Comparison of ENCODE assay signal across 9 mouse cellular contexts in the genomic region with DNA sequence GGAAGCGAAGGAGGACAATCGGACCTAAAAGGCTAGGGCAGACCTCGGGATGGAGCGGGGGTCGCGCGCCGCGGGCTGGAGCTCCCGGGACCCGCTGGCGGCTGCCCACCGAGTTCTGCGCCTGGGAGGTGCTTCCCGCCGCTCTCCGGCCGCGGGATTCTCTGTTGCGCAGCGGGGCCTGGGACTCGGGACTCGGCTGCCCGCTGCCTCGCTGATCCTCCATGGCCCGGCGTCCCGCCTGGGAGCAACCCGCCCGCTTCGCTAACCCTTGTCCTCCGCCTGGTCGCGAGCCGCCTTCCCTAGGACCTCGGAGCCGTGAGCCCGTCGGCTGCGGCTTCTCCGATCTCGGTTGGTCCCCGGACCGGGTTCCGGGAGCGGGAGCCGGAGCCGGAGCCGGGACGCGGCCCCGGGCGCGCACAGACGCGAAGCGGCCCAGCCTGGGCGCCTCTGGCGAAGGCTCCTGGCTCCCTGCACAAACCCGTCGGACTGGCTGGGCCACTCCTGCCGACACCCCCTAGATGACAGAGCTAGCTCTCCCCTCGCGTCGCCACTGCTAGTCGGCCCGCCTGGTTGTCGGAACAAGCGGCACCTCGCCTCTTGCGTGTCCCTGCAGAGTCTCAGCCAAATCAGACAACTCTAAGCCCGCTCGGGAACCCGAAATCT. TPM values are rescaled to one million over a fixed set of nuclear protein-coding genes. Genes with fewer than 3 reads are reported as not detected.
DNase-seq lines count a peak whose midpoint lies in the region; ATAC-seq and TF ChIP-seq lines count a peak whose summit lies in the region.
"Had no signal": no experiment of that assay in that cellular context is flagged by ENCODE, and none has a peak within 500 bp of the region (broad histone marks: within the 10 kb centered on the region; RNA-seq: fewer than 3 reads in every experiment).

No protein-coding gene starts in this region.

- H3K4me3 ChIP-seq in thymus, adult 2 months (ENCODE audit: control insufficient read depth, insufficient read depth, low read length) = peak overlapping the region; percentile 25
- H3K4me3 ChIP-seq in embryonic facial prominence, embryonic 14.5 days (ENCODE audit: low read depth, low read length) = peak overlapping the region; percentile 58
- peak overlapping the region; percentile 47 for H3K4me3 ChIP-seq in hindbrain, embryonic 14.5 days (replicated peaks; ENCODE audit: low read length)
- H3K4me3 ChIP-seq in liver, postnatal 0 days (ENCODE audit: low read depth, low read length) = peak overlapping the region; percentile 63

- no peaks in the 10 kb centered on the region for H3K9me3 ChIP-seq in embryonic facial prominence, embryonic 14.5 days (ENCODE audit: control insufficient read depth, low read length)
- no peaks in the 10 kb centered on the region for H3K9me3 ChIP-seq in hindbrain, embryonic 14.5 days (ENCODE audit: control insufficient read depth, low read length)
- no peaks in the 10 kb centered on the region for H3K9me3 ChIP-seq in liver, postnatal 0 days (ENCODE audit: low read length)

- H3K9ac ChIP-seq in embryonic facial prominence, embryonic 14.5 days (ENCODE audit: low read depth, low read length) = peak overlapping the region; percentile 90
- peak overlapping the region; percentile 73 for H3K9ac ChIP-seq in hindbrain, embryonic 14.5 days
- no peak overlapping the region for H3K9ac ChIP-seq in liver, postnatal 0 days (replicated peaks)

- no peak for TF ChIP-seq EP300 in liver, postnatal 0 days (IDR thresholded peaks at IDR 0.05; ENCODE audit: low read depth)

- TF ChIP-seq CTCF in thymus, adult 2 months (IDR thresholded peaks at IDR 0.05; ENCODE audit: borderline replicate concordance, control insufficient read depth, extremely low read depth, insufficient read depth, low read length, poor library complexity) = no peak
- TF ChIP-seq CTCF in liver, postnatal 0 days (IDR thresholded peaks at IDR 0.05; ENCODE audit: low read depth) = no peak

- 2% methylated on average over 67 of the region's 74 CpGs for WGBS in thymus, adult 2 months
- 1% methylated on average over 11 of the region's 74 CpGs for WGBS in embryonic facial prominence, embryonic 14.5 days
- WGBS in hindbrain, embryonic 14.5 days = under 1% methylated on average over 63 of the region's 74 CpGs
- whole genome bisulfite sequencing in liver, postnatal 0 days (ENCODE audit: insufficient replicate concordance) = 1% methylated on average over 61 of the region's 74 CpGs

- no peaks in the 10 kb centered on the region for H3K36me3 ChIP-seq in thymus, adult 2 months (ENCODE audit: control insufficient read depth, insufficient read depth, low read length)
- H3K36me3 ChIP-seq in embryonic facial prominence, embryonic 14.5 days (ENCODE audit: control insufficient read depth, insufficient read depth, low read length) = no peaks in the 10 kb centered on the region
- H3K36me3 ChIP-seq in hindbrain, embryonic 14.5 days (replicated peaks; ENCODE audit: control insufficient read depth, insufficient read depth) = no peaks in the 10 kb centered on the region
- H3K36me3 ChIP-seq in liver, postnatal 0 days (replicated peaks; ENCODE audit: insufficient read depth, low read length) = no peaks in the 10 kb centered on the region

- peaks cover 44% of the 10 kb centered on the region for H3K27me3 ChIP-seq in thymus, adult 2 months (ENCODE audit: control insufficient read depth, insufficient read depth, low read length)
- peaks cover 71% of the 10 kb centered on the region for H3K27me3 ChIP-seq in embryonic facial prominence, embryonic 14.5 days (replicated peaks; ENCODE audit: control insufficient read depth, insufficient read depth, low read length)
- peaks cover 60% of the 10 kb centered on the region for H3K27me3 ChIP-seq in hindbrain, embryonic 14.5 days (ENCODE audit: control insufficient read depth, insufficient read depth, low read length)
- H3K27me3 ChIP-seq in liver, postnatal 0 days (ENCODE audit: insufficient read depth, low read length) = peaks cover 96% of the 10 kb centered on the region

- peak; percentile 75 for ATAC-seq in embryonic facial prominence, embryonic 14.5 days (ENCODE audit: low read depth)
- ATAC-seq in hindbrain, embryonic 14.5 days (ENCODE audit: low FRiP score) = peak; percentile 33; the same call in 1 of the 2 replicates
- no peak for ATAC-seq in liver, postnatal 0 days
- no peak for ATAC-seq in cerebellum, adult (ENCODE audit: insufficient number of reproducible peaks, low FRiP score, low TSS enrichment)

- no peak for TF ChIP-seq POLR2A in thymus, adult 2 months (IDR thresholded peaks at IDR 0.05; ENCODE audit: control insufficient read depth, extremely low read depth, insufficient read depth, low read length, poor library complexity)

- H3K4me1 ChIP-seq in thymus, adult 2 months (replicated peaks; ENCODE audit: control insufficient read depth, insufficient read depth, low read length) = peaks cover 6% of the 10 kb centered on the region
- H3K4me1 ChIP-seq in embryonic facial prominence, embryonic 14.5 days (ENCODE audit: control insufficient read depth, insufficient read depth, low read length) = 0 out of 2 replicates have a peak, but pooled peaks cover 3% of the 10 kb centered on the region
- H3K4me1 ChIP-seq in hindbrain, embryonic 14.5 days (replicated peaks; ENCODE audit: control insufficient read depth, insufficient read depth, low read length) = no peaks in the 10 kb centered on the region; the same call in 1 of the 2 replicates
- peaks cover 13% of the 10 kb centered on the region for H3K4me1 ChIP-seq in liver, postnatal 0 days (ENCODE audit: insufficient read depth)

- H3K27ac ChIP-seq in thymus, adult 2 months (ENCODE audit: control insufficient read depth, insufficient read depth, low read length) = no peak overlapping the region
- peak overlapping the region; percentile 90 for H3K27ac ChIP-seq in embryonic facial prominence, embryonic 14.5 days (replicated peaks; ENCODE audit: low read depth, low read length)
- peak overlapping the region; percentile 93 for H3K27ac ChIP-seq in hindbrain, embryonic 14.5 days
- H3K27ac ChIP-seq in liver, postnatal 0 days (ENCODE audit: low read depth) = no peak overlapping the region

- H3K4me2 ChIP-seq in embryonic facial prominence, embryonic 14.5 days (ENCODE audit: low read depth, low read length) = peak overlapping the region; percentile 65
- peak overlapping the region; percentile 46 for H3K4me2 ChIP-seq in hindbrain, embryonic 14.5 days (replicated peaks)
- peak overlapping the region; percentile 84 for H3K4me2 ChIP-seq in liver, postnatal 0 days (ENCODE audit: low read depth, low read length)

- DNase-seq in thymus, adult 2 months = no peak
- no peak for DNase-seq in thymus, postnatal 14 days
- peak; percentile 83 for DNase-seq in embryonic facial prominence, embryonic 14.5 days (ENCODE audit: low spot score)
- DNase-seq in hindbrain, embryonic 14.5 days (ENCODE audit: low spot score) = no peak
- no peak for DNase-seq in liver, postnatal 0 days
- DNase-seq in retina, postnatal 1 day = peak; percentile 45
- no peak for DNase-seq in layer of hippocampus, adult 9-11 months

RNA-seq across cellular contexts. Expression of gene Tfap2a, which starts 6.9 kb away (rescaled TPM):
- polyA plus RNA-seq in thymus, adult 2 months (2012; rRNA removed) = 2.0 and 2.2 TPM in 2 replicates
- polyA plus RNA-seq in embryonic facial prominence, embryonic 14.5 days (2014; fragmentation: Nextera tagmentation; extraction: Ambion mirVana) = 4.6 and 5.0 TPM in 2 replicates
- polyA plus RNA-seq in hindbrain, embryonic 14.5 days (2014; fragmentation: Nextera tagmentation; extraction: Ambion mirVana) = 9.6 and 10.5 TPM in 2 replicates
- not detected in 2 replicates for polyA plus RNA-seq in liver, postnatal 0 days (2015; fragmentation: Nextera tagmentation; extraction: Ambion mirVana)
- polyA plus RNA-seq: erythroblast, embryonic 14.5 days had no signal

Comparison
In these comparisons a context has a peak if more than half of its experiments do, and no peak if none do; other contexts are left out.
1. DNase-seq: peak in embryonic facial prominence, embryonic 14.5 days (single experiment) and retina, postnatal 1 day (single experiment); none in thymus, adult 2 months (single experiment), thymus, postnatal 14 days (single experiment), hindbrain, embryonic 14.5 days (single experiment), liver, postnatal 0 days (single experiment) and layer of hippocampus, adult 9-11 months (single experiment).
2. H3K27ac ChIP-seq: peak in embryonic facial prominence, embryonic 14.5 days (single experiment) and hindbrain, embryonic 14.5 days (single experiment); none in thymus, adult 2 months (single experiment) and liver, postnatal 0 days (single experiment).
3. ATAC-seq: peak in embryonic facial prominence, embryonic 14.5 days (single experiment) and hindbrain, embryonic 14.5 days (single experiment); none in liver, postnatal 0 days (single experiment) and cerebellum, adult (single experiment).
4. Peak in every context shown above with its lines, with median percentiles within 50 percentile points of each other: H3K4me3 ChIP-seq and H3K4me2 ChIP-seq.